Mouse (Mus musculus) mouse embryonic stem cell (cell line): ENCODE results near the gene A530016L24Rik.

Source experiments
- in situ Hi-C, 2 experiments: fragments of 300-500 bp; cut with MboI; formaldehyde crosslinking; loops; 1 replicate in 1 of 2; 3 replicates in 1 of 2; pipeline ENCODE4 v1.14.3; 2019 to 2020; ENCODE audit warnings: low sequenced_read_pairs in 2 of 2, low pct_unique_long_range_greater_than_20kb in 1 of 2, mixed read lengths in 1 of 2; ENCODE audit not compliant: unreplicated experiment in 1 of 2

The A530016L24Rik gene

GRCm38 (mm10) chr12:112496136-112496535 is 6.9 kb downstream of the A530016L24Rik start:
- in situ Hi-C loops: no loop called here

- in situ Hi-C loops: no loop called here
Measured at GRCm38 (mm10) chr12:112497731-112498130, 8.5 kb downstream of the A530016L24Rik start.

GRCm38 (mm10) chr12:112498683-112499082 is 9.4 kb downstream of the A530016L24Rik start:
- in situ Hi-C loops: no loop called here

GRCm38 (mm10) chr12:112503003-112503771 is 13.9 kb downstream of the A530016L24Rik start:
- in situ Hi-C loops: no loop called here

GRCm38 (mm10) chr12:112506267-112506666 is 17.0 kb downstream of the A530016L24Rik start:
- in situ Hi-C loops: no loop called here

- in situ Hi-C loops: no loop called here
Measured at GRCm38 (mm10) chr12:112507264-112507663, 18.0 kb downstream of the A530016L24Rik start.

GRCm38 (mm10) chr12:112507984-112508383 is 18.7 kb downstream of the A530016L24Rik start:
- in situ Hi-C loops: no loop called here

GRCm38 (mm10) chr12:112510365-112510732 is 21.1 kb downstream of the A530016L24Rik start:
- in situ Hi-C loops: no loop called here

- in situ Hi-C loops: no loop called here
Measured at GRCm38 (mm10) chr12:112510733-112511372, 21.6 kb downstream of the A530016L24Rik start.

GRCm38 (mm10) chr12:112514897-112515296 is 25.6 kb downstream of the A530016L24Rik start:
- in situ Hi-C loops: no loop called here

GRCm38 (mm10) chr12:112516697-112517337 is 27.6 kb downstream of the A530016L24Rik start, which contains the start of gene Tmem179:
Tmem179 (minus strand) TSS chr12:112516747.
- in situ Hi-C loops: no loop called here

- in situ Hi-C loops: no loop called here
Measured at GRCm38 (mm10) chr12:112518105-112518504, 28.9 kb downstream of the A530016L24Rik start.

GRCm38 (mm10) chr12:112533758-112534157 is 44.5 kb downstream of the A530016L24Rik start:
- in situ Hi-C loops: no loop called here

GRCm38 (mm10) chr12:112537233-112537632 is 48.0 kb downstream of the A530016L24Rik start:
- in situ Hi-C loops: loop anchor here in 1 of 2 experiments (5.0 kb wide), 1 partner anchor 50 kb away; the partner anchor contains the start of gene A530016L24Rik

- in situ Hi-C loops: loop anchor here in 1 of 2 experiments (5.0 kb wide), 1 partner anchor 51 kb away; the partner anchor contains the start of gene A530016L24Rik
Measured at GRCm38 (mm10) chr12:112538356-112538755, 49.1 kb downstream of the A530016L24Rik start.

- in situ Hi-C loops: loop anchor here in 1 of 2 experiments (5.0 kb wide), 1 partner anchor 52 kb away; the partner anchor contains the start of gene A530016L24Rik
Measured at GRCm38 (mm10) chr12:112539466-112539965, 50.3 kb downstream of the A530016L24Rik start.

- in situ Hi-C loops: loop anchor here (10.0 kb wide), 1 partner anchor 396 kb away; the partner anchor contains the start of gene Kif26a (in 2 of the 2)
Measured at GRCm38 (mm10) chr12:112540321-112540720, 51.1 kb downstream of the A530016L24Rik start.

GRCm38 (mm10) chr12:112541483-112542091 is 52.3 kb downstream of the A530016L24Rik start:
- in situ Hi-C loops: loop anchor here (10.0 kb wide), 1 partner anchor 397 kb away; the partner anchor contains the start of gene Kif26a (in 2 of the 2)
